Comparison of ENCODE assay signal across 10 mouse cellular contexts in genomic region chr13:43261287-43261686, GRCm38 (mm10). TPM values are rescaled to one million over a fixed set of nuclear protein-coding genes. Genes with fewer than 3 reads are reported as not detected.
DNase-seq lines count a peak whose midpoint lies in the region; ATAC-seq and TF ChIP-seq lines count a peak whose summit lies in the region.
"Had no signal": no experiment of that assay in that cellular context is flagged by ENCODE, and none has a peak within 500 bp of the region (broad histone marks: within the 10 kb centered on the region; RNA-seq: fewer than 3 reads in every experiment).

No protein-coding gene starts in this region.

- peak overlapping the region; percentile 91 for H3K27ac ChIP-seq in liver, embryonic 11.5 days (ENCODE audit: low read depth, low read length)
- no peak overlapping the region for H3K27ac ChIP-seq in stomach, postnatal 0 days (replicated peaks)
- H3K27ac ChIP-seq: hindbrain, embryonic 12.5 days had no signal

- H3K4me1 ChIP-seq in liver, embryonic 11.5 days (replicated peaks; ENCODE audit: control insufficient read depth, insufficient read depth, low read length), result peaks cover 15% of the 10 kb centered on the region
- H3K4me1 ChIP-seq in stomach, postnatal 0 days (replicated peaks; ENCODE audit: control insufficient read depth, insufficient read depth), result no peaks in the 10 kb centered on the region

- no peaks in the 10 kb centered on the region for H3K27me3 ChIP-seq in liver, embryonic 11.5 days (replicated peaks; ENCODE audit: control insufficient read depth, insufficient read depth, low read length)
- no peaks in the 10 kb centered on the region for H3K27me3 ChIP-seq in stomach, postnatal 0 days (ENCODE audit: control insufficient read depth, insufficient read depth, low read length)
- H3K27me3 ChIP-seq: hindbrain, embryonic 12.5 days had no signal

- DNase-seq in spleen, adult 12 weeks (ENCODE audit: low spot score), result peak; percentile 12
- no peak for DNase-seq in spleen, adult 18-20 months
- DNase-seq in liver, embryonic 11.5 days (ENCODE audit: low spot score), result peak; percentile 64
- DNase-seq in stomach, postnatal 0 days (ENCODE audit: low spot score), result peak; percentile 75
- DNase-seq in testis, postnatal 10 days (ENCODE audit: low spot score), result no peak
- DNase-seq in layer of hippocampus, postnatal 14 days (ENCODE audit: low spot score in 2 of 2), result no peak
- DNase-seq: lung, postnatal 4 days; right cerebral cortex, postnatal 4 days had no signal

- ATAC-seq in activated CD4-positive, CD25-positive, alpha-beta regulatory T cell, adult 4 months, result peak; percentile 70
- ATAC-seq in liver, embryonic 11.5 days (replicated peaks; ENCODE audit: low FRiP score), result peak; percentile 91
- ATAC-seq in stomach, postnatal 0 days (ENCODE audit: low FRiP score, low TSS enrichment), result peak; percentile 92

- peak overlapping the region; percentile 31 for H3K4me3 ChIP-seq in liver, embryonic 11.5 days (ENCODE audit: low read depth, low read length)
- no peak overlapping the region for H3K4me3 ChIP-seq in stomach, postnatal 0 days (ENCODE audit: low read depth, low read length)
- H3K4me3 ChIP-seq: hindbrain, embryonic 12.5 days had no signal

- WGBS in liver, embryonic 11.5 days, result 42% methylated on average over 3 of the region's 3 CpGs
- 46% methylated on average over 3 of the region's 3 CpGs for WGBS in stomach, postnatal 0 days

- no peak for TF ChIP-seq CTCF in stomach, postnatal 0 days (IDR thresholded peaks at IDR 0.05; ENCODE audit: low read depth)

- H3K36me3 ChIP-seq in liver, embryonic 11.5 days (ENCODE audit: control insufficient read depth, insufficient read depth, low read length), result no peaks in the 10 kb centered on the region
- no peaks in the 10 kb centered on the region for H3K36me3 ChIP-seq in stomach, postnatal 0 days (ENCODE audit: control insufficient read depth, insufficient read depth, low read length)
- H3K36me3 ChIP-seq: hindbrain, embryonic 12.5 days had no signal

- H3K9me3 ChIP-seq in liver, embryonic 11.5 days (ENCODE audit: control insufficient read depth, low read length), result no peaks in the 10 kb centered on the region
- no peaks in the 10 kb centered on the region for H3K9me3 ChIP-seq in stomach, postnatal 0 days (ENCODE audit: control insufficient read depth, low read length)
- H3K9me3 ChIP-seq: hindbrain, embryonic 12.5 days had no signal

- no peak for TF ChIP-seq EP300 in stomach, postnatal 0 days (optimal IDR thresholded peaks at IDR 0.05)

- H3K4me2 ChIP-seq in liver, embryonic 11.5 days, result peak overlapping the region; percentile 67
- H3K4me2 ChIP-seq in stomach, postnatal 0 days (replicated peaks; ENCODE audit: low read depth), result no peak overlapping the region
- H3K4me2 ChIP-seq: hindbrain, embryonic 12.5 days had no signal

- H3K9ac ChIP-seq in liver, embryonic 11.5 days (ENCODE audit: low read depth, low read length), result peak overlapping the region; percentile 46; the same call in 1 of the 2 replicates
- no peak overlapping the region for H3K9ac ChIP-seq in stomach, postnatal 0 days (ENCODE audit: low read length)
- H3K9ac ChIP-seq: hindbrain, embryonic 12.5 days had no signal

RNA-seq across cellular contexts. Expression of gene Gfod1, which starts 42.7 kb away (rescaled TPM):
- 1 to 10 TPM; 2.5 to 4.0 TPM for polyA plus RNA-seq in activated CD4-positive, CD25-positive, alpha-beta regulatory T cell, adult 4 months (2017; shearing (Covaris generic))
- polyA plus RNA-seq in liver, embryonic 11.5 days (2014; fragmentation: Nextera tagmentation; extraction: Ambion mirVana), result 0.37 and 0.42 TPM in 2 replicates
- polyA plus RNA-seq in stomach, postnatal 0 days (2015; fragmentation: Nextera tagmentation; extraction: Ambion mirVana), result 0.57 and 1.1 TPM in 2 replicates
- 10 to 100 TPM; 58.3 to 59.2 TPM for total RNA-seq in layer of hippocampus, postnatal 14 days (2021)

Comparison
In these comparisons a context has a peak if more than half of its experiments do, and no peak if none do; other contexts are left out.
1. DNase-seq: peak in spleen, adult 12 weeks (single experiment), liver, embryonic 11.5 days (single experiment) and stomach, postnatal 0 days (single experiment); none in spleen, adult 18-20 months (0 of 2), testis, postnatal 10 days (single experiment) and layer of hippocampus, postnatal 14 days (0 of 2).
2. Peak in every context shown above with its lines, with median percentiles within 50 percentile points of each other: ATAC-seq.